Mouse (Mus musculus): ENCODE measurements at regions not wholly inside any gene's neighbourhood (a gene's known extent, or its start where the extent isn't known, plus 50 kb on each side); places are given as distances from the start of the nearest gene placed in this dataset.

DNA sequence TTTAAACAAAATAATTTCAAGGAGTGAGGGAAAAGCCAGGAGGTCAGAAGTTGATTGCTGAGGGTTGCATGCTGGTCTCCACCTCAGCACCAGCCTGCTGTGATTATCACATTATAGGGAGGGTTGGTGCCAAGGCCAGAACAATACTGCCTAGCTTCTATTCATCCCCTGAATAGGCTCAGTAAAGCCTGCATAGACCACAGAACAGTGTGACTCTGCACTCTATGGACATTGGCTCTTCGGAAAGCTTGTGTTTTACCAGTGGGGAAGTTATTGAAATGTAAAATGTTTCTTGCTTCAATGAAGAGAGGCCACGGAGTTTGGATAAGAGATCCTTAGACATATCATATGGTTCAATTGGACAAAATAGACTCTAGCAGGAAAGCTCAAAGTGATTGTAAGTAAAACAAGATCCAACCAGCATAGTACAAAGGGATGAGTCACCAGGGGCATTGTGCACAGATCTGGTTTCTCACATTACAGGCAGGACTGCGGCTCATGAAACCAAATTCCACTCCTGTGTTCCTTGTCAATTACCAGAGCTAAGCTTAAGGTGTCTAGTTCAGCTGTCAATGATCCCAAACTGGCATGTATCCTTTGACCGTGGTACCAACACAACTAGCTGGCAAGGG lies 320.8 kb upstream of the Cd180 start:
- Histone ChIP-seq H3K27me3 (no peaks in the 10 kb centered on the region), H3K9me3 (no peaks in the 10 kb centered on the region), H3K36me3 (no peaks in the 10 kb centered on the region), H3K4me1 (no peaks in the 10 kb centered on the region; the same call in 1 of the 2 replicates), H3K4me3 (no peak overlapping the region), H3K4me2 (no peak overlapping the region), H3K9ac (no peak overlapping the region), H3K27ac (no peak overlapping the region)
- no peak for ATAC-seq (ENCODE audit: insufficient number of reproducible peaks, low FRiP score, low TSS enrichment, low read depth)
- 70% methylated on average over 4 of the region's 4 CpGs for WGBS

DNA sequence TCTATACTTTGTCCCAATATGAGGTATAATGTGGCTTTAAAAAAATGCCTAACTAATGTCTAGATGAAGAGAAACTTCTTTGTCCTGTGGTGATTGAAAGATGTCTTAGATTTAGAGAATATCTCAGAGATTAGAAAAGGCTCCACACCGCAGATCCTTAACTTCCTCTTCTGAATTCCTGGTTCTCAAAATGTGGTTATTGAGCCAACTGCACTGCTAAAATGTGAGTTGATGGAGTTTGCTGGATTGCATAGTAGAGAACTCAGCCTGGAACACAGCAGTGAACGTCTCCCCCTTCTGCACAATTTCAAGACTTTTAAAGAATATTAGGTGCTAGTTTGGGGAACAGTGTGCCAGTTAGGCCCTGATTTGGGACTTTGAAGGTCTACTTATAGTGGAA lies 312.7 kb upstream of the Cd180 start:
- no peak for ATAC-seq (ENCODE audit: insufficient number of reproducible peaks, low FRiP score, low TSS enrichment, low read depth)
- Histone ChIP-seq H3K4me2 (no peak overlapping the region), H3K27me3 (no peaks in the 10 kb centered on the region), H3K36me3 (no peaks in the 10 kb centered on the region), H3K4me3 (no peak overlapping the region), H3K4me1 (no peaks in the 10 kb centered on the region), H3K9ac (no peak overlapping the region), H3K27ac (no peak overlapping the region), H3K9me3 (no peaks in the 10 kb centered on the region)
- WGBS = 64% methylated on average over 2 of the region's 2 CpGs

DNA sequence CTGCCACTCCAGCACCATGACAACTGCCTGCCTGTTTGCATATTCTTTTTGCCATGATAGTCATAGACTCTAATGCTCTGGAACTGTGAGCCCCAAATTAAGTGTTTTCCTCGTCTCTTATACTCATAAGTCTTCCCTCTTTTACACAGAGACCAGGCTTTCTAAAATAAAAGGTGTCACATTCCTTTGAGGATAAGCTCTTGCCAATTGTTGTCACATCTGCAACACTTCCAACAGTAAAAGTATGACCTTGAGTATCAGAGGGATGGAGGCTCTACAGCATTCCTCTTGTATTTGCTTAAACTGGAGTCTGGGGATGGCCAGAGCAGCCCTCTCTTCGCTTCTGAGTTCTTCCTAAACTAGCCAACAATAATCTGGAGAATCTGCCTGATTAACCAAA lies 301.4 kb upstream of the Cd180 start:
- no peaks in the 10 kb centered on the region for H3K9me3 ChIP-seq
- H3K27me3 ChIP-seq = no peaks in the 10 kb centered on the region
- no peak overlapping the region for H3K4me3 ChIP-seq
- no peaks in the 10 kb centered on the region for H3K36me3 ChIP-seq
- H3K27ac ChIP-seq = no peak overlapping the region
- H3K9ac ChIP-seq = no peak overlapping the region
- WGBS = 74% methylated on average over 2 of the region's 2 CpGs
- no peak overlapping the region for H3K4me2 ChIP-seq
- ATAC-seq (ENCODE audit: insufficient number of reproducible peaks, low FRiP score, low TSS enrichment, low read depth) = no peak
- H3K4me1 ChIP-seq = peaks cover 9% of the 10 kb centered on the region; the same call in 1 of the 2 replicates

DNA sequence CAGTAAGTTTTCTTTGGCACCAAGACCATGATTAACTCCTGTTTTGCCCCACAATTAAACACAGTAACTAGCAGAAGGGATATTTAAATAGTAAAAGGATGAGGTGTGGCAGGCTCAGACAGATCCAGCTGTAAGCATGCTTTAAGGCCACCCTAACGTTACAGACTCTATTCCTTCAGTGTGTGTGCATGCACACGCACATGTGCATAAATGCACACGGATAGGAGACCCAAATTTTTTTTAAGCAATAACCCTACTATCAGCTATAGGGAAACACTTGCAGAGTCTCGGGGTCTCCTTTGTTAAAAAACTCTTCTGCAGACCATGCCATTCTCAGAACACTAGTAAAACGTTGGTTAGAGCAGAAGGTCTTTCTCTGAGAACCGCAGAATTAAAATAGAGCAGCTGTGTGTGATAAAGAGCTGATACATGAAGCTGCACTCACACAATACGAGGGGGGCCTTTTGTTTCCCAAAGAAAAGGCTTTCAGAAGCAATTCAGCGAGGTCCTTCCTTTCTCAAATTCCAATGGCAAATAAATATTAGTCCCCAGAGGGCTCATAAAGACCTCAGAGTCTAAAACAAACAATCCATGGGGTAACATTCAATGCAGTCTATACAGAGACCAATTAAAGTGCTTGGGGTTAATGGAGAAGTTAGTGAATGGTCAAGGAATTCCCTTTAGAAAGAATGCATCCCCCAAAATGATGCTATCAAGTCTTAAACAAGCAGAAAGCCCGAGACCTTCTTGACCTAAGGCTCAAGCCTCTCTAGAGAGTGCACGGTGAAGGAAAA lies 300.3 kb upstream of the Cd180 start:
- no peak for ATAC-seq (ENCODE audit: insufficient number of reproducible peaks, low FRiP score, low TSS enrichment, low read depth)
- Histone ChIP-seq H3K27me3 (no peaks in the 10 kb centered on the region), H3K36me3 (no peaks in the 10 kb centered on the region), H3K4me3 (no peak overlapping the region), H3K27ac (peak overlapping the region; percentile 12; the same call in 1 of the 2 replicates), H3K4me2 (no peak overlapping the region), H3K9ac (no peak overlapping the region), H3K4me1 (peaks cover 9% of the 10 kb centered on the region; the same call in 1 of the 2 replicates), H3K9me3 (no peaks in the 10 kb centered on the region)
- WGBS = 32% methylated on average over 10 of the region's 10 CpGs

DNA sequence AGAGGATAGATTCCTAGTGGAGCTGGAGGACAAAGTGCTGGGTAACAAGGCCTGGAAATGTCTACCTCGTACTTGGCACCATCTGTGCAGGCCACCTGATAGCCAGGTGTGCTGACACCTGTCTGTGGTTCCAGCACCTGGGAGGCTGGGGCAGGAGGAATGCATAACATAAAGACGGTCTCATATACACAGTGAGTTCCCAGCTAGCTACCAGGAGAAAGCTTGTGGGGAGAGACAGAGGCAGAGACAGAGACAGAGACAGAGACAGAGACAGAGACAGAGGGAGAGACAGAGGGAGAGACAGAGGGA lies 299.7 kb upstream of the Cd180 start:
- Histone ChIP-seq H3K4me3 (no peak overlapping the region), H3K9ac (no peak overlapping the region), H3K36me3 (no peaks in the 10 kb centered on the region), H3K9me3 (no peaks in the 10 kb centered on the region), H3K4me2 (no peak overlapping the region), H3K27ac (no peak overlapping the region), H3K27me3 (no peaks in the 10 kb centered on the region), H3K4me1 (peaks cover 9% of the 10 kb centered on the region; the same call in 1 of the 2 replicates)
- ATAC-seq (ENCODE audit: insufficient number of reproducible peaks, low FRiP score, low TSS enrichment, low read depth) = no peak
- WGBS = 38% methylated on average over 2 of the region's 2 CpGs

DNA sequence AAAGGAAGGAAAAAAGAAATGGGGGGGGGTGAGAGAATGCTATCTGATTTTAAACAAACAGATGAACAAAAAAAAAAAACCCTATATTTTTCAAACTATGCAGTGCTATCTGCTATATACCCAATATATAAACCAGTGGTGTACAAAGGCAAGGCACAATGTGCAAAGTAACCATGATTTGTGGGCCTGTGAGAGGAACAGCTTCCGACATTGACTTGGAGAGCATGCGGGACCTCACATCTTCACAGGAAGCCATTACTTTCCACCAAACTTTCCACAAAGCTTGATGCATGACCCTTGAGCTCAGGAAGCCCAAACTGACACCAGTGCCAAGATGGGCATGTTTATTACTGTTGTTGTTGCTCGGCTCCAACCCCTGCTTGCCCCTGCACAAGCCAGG lies 299.3 kb upstream of the Cd180 start:
- H3K9ac ChIP-seq = no peak overlapping the region
- no peak overlapping the region for H3K4me3 ChIP-seq
- H3K4me1 ChIP-seq = peaks cover 9% of the 10 kb centered on the region; the same call in 1 of the 2 replicates
- H3K36me3 ChIP-seq = no peaks in the 10 kb centered on the region
- H3K4me2 ChIP-seq = no peak overlapping the region
- ATAC-seq (ENCODE audit: insufficient number of reproducible peaks, low FRiP score, low TSS enrichment, low read depth) = no peak
- H3K9me3 ChIP-seq = no peaks in the 10 kb centered on the region
- WGBS = 84% methylated on average over 3 of the region's 3 CpGs
- no peak overlapping the region for H3K27ac ChIP-seq
- no peaks in the 10 kb centered on the region for H3K27me3 ChIP-seq

DNA sequence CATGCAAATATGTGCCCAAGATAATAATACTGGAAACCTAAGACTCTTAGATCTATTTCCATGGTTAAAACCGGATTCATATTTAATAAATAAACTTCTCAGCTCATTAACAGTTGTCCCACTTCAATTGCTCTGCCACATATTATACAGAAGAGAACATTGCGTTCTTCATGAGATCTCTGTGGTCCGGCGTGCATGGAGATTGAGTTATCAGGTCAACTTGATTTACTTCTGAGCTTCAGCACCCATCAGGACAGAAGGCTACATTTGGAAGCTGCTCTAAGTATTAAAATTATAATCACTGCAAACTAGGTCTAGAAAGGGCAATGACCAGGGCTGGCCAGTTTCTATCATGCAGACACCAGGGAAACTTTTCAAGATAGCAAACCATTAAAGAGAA lies 295.9 kb upstream of the Cd180 start:
- no peak overlapping the region for H3K9ac ChIP-seq
- no peak for ATAC-seq (ENCODE audit: insufficient number of reproducible peaks, low FRiP score, low TSS enrichment, low read depth)

DNA sequence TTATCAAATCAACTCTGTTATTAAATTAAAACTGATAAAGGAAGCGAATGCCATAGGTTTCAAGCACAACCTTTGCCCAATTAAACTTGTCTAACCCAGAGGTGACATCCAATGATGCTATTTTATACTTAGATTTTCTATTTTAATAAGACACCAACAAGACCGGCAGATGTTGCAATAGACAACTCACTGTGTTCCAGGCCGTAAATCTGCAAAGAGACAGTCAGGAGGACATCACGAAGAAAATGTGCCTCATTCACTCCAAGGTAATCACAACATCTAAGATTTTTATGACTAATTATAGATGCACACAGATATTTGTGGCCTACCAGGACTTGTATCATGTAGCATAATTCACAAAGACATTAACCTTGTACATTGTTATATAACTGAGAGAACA lies 281.5 kb upstream of the Cd180 start:
- Histone ChIP-seq H3K4me3 (no peak overlapping the region), H3K4me1 (no peaks in the 10 kb centered on the region), H3K36me3 (no peaks in the 10 kb centered on the region), H3K4me2 (no peak overlapping the region), H3K9me3 (no peaks in the 10 kb centered on the region), H3K27ac (no peak overlapping the region), H3K9ac (no peak overlapping the region), H3K27me3 (no peaks in the 10 kb centered on the region)
- 77% methylated on average over 4 of the region's 4 CpGs for WGBS
- no peak for ATAC-seq (ENCODE audit: insufficient number of reproducible peaks, low FRiP score, low TSS enrichment, low read depth)

More for the DNA sequence above, 295.9 kb upstream of the Cd180 start:
- no peak overlapping the region for H3K4me2 ChIP-seq
- WGBS = 84% methylated on average over 4 of the region's 4 CpGs
- H3K9me3 ChIP-seq = no peaks in the 10 kb centered on the region
- no peaks in the 10 kb centered on the region for H3K36me3 ChIP-seq
- no peak overlapping the region for H3K27ac ChIP-seq
- H3K4me1 ChIP-seq = peaks cover 9% of the 10 kb centered on the region; the same call in 1 of the 2 replicates
- H3K27me3 ChIP-seq = no peaks in the 10 kb centered on the region
- H3K4me3 ChIP-seq = no peak overlapping the region

DNA sequence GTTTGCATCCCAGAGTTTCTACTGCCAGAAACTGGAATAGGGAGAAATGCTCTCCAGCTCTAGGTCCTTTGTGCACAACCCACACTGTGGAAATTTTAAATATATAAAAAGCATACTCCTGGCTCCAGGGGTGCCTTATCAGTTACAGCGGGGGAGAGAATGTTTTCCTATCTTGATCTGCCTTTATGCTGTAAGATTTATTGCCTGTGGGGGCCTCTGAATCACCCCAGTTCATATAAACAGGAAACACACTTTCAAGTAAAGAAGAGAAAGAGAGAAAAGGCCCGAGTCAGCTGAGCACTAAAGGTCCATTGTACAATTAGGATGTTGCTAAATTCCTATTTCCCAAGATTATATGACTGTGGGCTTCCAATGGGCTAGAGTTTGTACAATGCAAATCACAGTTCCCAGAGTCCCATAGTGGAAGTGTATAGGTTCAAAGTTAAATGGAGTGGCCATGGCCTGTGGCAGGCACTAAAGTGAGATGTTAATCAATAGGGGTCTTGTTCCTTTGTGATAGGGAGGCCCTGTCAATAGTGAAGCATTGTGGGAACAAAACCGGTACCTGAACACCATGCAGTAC lies 258.9 kb upstream of the Cd180 start:
- Histone ChIP-seq H3K27me3 (no peaks in the 10 kb centered on the region), H3K9ac (no peak overlapping the region), H3K36me3 (no peaks in the 10 kb centered on the region), H3K4me1 (no peaks in the 10 kb centered on the region), H3K27ac (no peak overlapping the region), H3K9me3 (no peaks in the 10 kb centered on the region), H3K4me2 (no peak overlapping the region), H3K4me3 (no peak overlapping the region)
- no peak for ATAC-seq (ENCODE audit: insufficient number of reproducible peaks, low FRiP score, low TSS enrichment, low read depth)
- WGBS = 52% methylated on average over 3 of the region's 3 CpGs

DNA sequence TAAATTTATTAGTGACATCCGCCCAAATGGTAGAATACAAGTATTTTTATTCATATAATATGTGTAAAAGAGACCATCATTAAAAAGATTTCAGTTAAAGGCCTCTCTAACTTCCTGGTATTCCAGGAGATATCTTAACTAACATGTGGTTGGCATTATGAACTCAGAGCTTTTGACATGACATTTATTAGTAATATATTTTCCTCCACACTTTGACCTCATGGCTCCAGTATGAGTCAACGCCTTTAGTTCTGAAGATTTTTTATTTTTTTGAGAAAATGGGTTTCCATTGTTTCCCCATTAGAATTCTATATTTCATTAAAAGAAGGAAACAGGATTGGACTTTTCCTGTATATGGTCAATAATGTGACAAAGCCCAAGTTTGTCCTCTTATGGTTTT lies 250.7 kb upstream of the Cd180 start:
- H3K4me1 ChIP-seq = no peaks in the 10 kb centered on the region
- no peaks in the 10 kb centered on the region for H3K36me3 ChIP-seq
- ATAC-seq (ENCODE audit: insufficient number of reproducible peaks, low FRiP score, low TSS enrichment, low read depth) = no peak
- no peaks in the 10 kb centered on the region for H3K9me3 ChIP-seq
- H3K27ac ChIP-seq = no peak overlapping the region
- WGBS = 59% methylated on average over 2 of the region's 2 CpGs
- no peak overlapping the region for H3K4me3 ChIP-seq
- no peaks in the 10 kb centered on the region for H3K27me3 ChIP-seq
- H3K4me2 ChIP-seq = no peak overlapping the region
- H3K9ac ChIP-seq = no peak overlapping the region

DNA sequence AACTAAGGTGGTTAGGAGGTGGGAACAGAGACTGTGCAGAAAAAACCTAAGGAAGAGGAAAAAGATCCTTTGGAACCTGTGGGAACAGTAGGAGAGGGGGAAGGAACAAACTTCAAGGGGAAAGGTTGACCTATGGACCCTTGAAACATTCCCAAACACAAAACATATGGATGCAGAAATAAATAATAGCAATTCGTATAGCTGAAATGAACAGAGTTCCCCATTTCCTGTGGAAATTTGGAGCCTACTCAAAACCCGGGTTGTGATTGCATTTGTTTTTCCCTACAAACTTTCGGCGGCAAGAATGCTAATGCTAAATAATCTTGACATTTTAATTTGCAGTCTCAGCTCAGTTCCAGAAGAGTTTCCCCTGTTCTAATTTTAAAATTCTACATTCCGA lies 246.0 kb upstream of the Cd180 start:
- Histone ChIP-seq H3K4me3 (no peak overlapping the region), H3K9ac (no peak overlapping the region), H3K27ac (no peak overlapping the region), H3K4me2 (no peak overlapping the region), H3K9me3 (no peaks in the 10 kb centered on the region), H3K36me3 (no peaks in the 10 kb centered on the region), H3K4me1 (no peaks in the 10 kb centered on the region), H3K27me3 (no peaks in the 10 kb centered on the region)
- WGBS = 53% methylated on average over 5 of the region's 5 CpGs
- ATAC-seq (ENCODE audit: insufficient number of reproducible peaks, low FRiP score, low TSS enrichment, low read depth) = no peak

DNA sequence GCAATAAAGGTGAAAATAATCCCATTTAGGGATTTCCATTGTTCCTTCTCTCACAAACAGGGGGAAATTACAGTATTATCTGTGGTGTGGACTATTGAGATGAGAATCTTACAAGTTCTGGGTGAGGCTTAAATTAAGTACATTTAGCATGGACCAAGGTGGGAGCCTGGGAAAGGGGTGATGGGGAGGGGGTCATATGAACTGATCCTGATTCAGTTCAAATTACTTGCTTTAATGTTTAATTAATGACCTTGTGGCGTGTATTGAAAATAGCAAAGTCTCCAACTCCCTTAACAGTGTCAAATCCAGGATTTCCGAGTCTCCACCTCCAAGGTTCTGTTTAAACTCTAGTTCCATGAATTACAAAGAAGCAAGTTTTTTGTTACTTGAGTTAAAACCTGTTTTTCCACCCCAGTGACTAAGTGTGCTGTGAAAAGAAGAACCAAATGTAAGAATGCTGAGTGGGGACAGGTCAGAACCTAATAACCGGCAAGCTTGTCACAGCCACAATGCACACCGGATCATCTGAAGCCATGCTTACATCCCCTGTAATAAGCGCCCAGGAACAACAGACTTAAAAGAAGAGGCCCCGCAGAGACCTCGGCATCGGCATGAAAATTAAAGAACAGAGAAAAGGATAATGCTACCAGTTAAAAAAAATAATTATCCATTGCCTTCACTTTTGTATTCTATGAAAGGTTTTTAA lies 243.8 kb upstream of the Cd180 start:
- WGBS = 25% methylated on average over 8 of the region's 8 CpGs
- ATAC-seq (ENCODE audit: insufficient number of reproducible peaks, low FRiP score, low TSS enrichment, low read depth) = no peak
- H3K4me3 ChIP-seq = no peak overlapping the region
- no peaks in the 10 kb centered on the region for H3K4me1 ChIP-seq
- no peaks in the 10 kb centered on the region for H3K36me3 ChIP-seq
- H3K9ac ChIP-seq = no peak overlapping the region
- H3K9me3 ChIP-seq = no peaks in the 10 kb centered on the region
- no peaks in the 10 kb centered on the region for H3K27me3 ChIP-seq
- 0 out of 2 replicates have a peak overlapping the region, but pooled peaks have one; percentile 5 for H3K4me2 ChIP-seq
- H3K27ac ChIP-seq = no peak overlapping the region
